Mouse (Mus musculus) kidney, postnatal 36 days (tissue): ENCODE measurements around the gene Slc36a2.
A peak's percentile ranks its signal among the peaks of the same experiment; 100 is the strongest.

Source experiments
- DNase-seq, 2 experiments: peaks; one replicate each; pipeline ENCODE4 v3.0.0; 2021 to 2022; ENCODE audit warnings: mixed read lengths in 2 of 2

Slc36a2 gene

DNA sequence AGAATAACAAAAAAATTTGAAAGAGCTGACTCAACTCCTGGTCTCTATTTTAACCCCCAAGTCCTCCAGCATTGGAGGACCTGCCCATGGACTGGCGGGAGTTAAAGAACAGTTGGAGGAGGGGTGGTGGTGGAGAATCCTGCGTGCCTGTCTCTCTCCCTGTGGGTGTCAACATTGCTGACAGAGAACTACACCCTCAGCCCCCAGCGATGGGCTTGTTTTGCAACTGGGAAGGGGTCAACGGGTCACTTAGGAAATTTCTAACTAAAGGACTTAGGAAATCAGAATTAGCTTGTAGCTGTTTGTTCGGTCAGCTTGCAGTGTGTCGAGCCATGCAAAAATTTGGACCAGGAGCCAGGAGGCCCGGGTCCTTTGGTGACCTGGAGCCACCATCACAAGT is 1.8 kb downstream of the Slc36a2 start:
- peak in 1 of 2 experiments; percentile 8 for DNase-seq

DNA sequence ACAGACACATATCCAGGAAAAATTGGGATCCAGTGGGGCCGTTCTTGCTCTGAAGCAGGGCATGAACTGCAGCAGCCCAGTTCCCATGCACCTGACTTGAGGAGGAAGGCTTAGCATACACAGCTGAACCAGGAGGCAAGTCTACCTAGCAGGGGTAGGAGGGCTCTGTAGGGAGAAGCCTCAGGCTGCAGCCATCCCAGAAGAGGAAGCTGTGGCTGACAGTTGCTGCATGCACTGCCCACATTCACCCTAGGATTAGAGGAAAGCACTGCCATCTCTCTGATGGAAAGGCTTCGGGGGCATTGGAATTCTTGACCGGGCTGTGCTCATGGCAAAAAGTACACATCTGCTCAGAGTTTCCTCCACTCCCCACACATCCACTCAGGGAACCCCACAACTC is 5.0 kb downstream of the Slc36a2 start:
- DNase-seq = no peak

DNA sequence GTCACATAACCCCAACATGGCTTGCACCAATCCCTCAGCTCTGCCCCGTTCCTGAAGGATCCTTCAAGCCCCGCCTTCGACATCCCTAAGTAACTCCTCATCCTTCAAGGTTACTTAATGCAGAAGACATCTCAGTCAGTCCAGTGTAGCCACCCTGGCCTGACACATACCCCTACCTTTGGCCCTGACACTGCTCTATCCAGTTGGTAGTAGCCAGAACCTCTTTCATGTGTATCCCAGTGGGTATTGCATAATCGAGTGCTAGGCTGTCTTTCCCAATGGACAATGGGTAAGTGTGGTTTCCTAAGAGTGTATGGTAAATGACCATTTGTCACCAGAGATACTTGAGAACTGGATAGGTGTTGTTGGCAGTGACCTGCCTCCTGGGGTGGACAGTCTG is 6.0 kb downstream of the Slc36a2 start:
- DNase-seq = no peak

DNA sequence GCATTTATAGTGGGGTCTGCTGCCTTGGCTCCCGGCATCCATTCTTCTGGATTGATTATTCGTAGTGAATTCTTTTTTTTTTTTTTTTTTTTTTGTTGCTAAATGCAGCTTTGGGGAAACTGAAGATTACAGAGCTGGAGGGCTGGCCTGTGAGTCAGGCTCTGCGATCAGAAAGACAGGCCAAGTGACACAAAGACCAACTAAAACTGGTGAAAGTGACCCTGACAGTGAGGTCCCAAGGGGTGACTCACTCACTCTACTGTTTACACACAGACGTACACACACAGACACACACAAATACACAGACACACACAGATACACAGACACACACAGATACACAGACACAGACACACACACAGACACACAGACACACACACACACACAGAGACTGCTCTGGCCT is 14.4 kb downstream of the Slc36a2 start:
- DNase-seq = no peak

DNA sequence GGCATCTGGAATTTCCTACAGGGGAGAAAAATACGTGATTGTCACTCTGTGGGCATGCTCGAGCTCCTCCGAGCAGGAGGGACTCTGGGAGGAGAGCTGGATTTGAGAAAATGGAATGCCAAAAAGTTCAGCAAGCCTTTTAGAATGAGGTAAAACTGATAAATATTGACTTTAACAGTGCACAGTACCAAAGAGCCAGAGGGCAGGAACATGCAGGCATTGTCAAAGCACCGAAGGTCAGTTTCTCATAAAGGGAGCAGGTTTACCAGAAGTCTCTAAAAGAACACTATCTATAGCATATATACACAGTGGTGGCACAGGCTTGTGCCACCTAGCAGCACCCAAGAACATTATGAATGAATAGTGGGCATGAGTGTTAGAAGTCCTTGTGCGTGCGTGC is 16.0 kb downstream of the Slc36a2 start:
- no peak for DNase-seq

DNA sequence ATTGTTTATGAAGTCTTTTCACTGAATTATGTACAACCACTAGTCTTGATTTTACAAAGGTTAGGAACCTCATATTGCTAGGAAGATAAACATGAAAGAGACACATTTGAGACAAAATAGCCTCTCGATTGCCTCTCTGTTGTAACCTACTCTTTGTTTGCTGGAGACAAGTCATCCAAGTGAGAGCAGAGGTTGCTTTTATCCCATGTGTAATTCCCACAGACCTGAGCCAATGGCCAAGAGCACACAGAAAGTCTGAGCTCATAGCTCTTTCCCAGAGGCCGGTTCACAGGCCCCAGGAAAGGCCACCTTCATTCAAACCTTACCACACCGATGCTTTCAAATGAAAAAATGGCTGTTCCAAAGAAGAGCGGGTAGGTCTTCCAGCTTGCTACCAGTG is 16.4 kb downstream of the Slc36a2 start:
- no peak for DNase-seq

DNA sequence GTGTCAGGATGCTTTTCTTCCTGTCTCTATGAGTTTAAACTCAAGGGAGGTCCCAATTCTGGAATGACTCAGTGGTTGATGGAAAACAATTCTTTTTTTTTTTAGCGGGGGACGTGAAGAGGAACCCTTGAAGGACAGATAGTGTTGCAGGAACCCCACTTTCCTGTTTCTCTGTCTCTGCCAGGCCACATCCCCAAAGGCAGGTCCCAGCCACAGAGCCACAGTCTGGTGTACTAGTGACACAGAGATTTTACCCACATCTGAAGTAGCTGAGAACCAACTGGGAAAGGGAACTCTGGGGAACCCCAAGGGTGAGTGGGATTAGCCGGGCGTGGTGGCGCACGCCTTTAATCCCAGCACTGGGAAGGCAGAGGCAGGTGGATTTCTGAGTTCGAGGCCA is 19.1 kb downstream of the Slc36a2 start:
- no peak for DNase-seq

DNA sequence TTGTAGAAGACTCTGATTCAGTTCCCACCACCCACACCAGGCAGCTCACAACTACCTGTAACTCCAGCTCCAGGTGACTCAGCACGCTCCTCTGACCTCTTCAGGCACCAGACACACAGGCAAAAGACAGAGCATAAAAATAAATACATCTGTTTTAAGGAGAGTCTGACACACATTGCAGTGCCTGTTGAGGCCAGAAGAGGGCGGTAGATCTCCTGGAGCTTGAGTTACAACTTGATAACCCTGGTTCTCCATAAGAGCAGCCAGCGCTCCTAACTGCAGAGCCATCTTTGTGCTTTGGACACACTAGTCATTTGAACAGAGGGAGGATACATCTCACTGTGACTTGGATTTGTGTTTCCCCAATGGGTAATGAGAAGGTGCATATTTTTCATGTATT is 20.2 kb downstream of the Slc36a2 start:
- DNase-seq = peak; percentile 8 to 57

DNA sequence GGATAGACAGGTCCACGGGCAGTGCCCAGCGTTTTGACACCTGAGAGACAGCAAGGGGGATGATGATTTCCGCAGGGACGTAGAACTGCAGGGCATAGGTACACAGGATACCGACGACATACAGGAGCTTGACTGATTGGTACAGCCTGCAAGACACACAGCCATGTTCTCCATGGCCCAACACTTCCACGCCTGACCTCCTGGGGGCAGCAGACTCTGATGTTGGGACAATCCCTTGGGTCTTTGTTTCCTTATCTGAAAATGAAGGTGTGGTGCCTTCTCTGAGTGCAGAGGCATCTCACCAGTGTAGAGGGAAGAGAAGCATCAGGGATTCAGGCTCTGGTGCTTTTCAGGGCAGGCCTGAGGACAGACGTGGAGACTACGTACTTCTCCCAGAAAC is 22.2 kb downstream of the Slc36a2 start:
- DNase-seq = peak; percentile 28 to 76

DNA sequence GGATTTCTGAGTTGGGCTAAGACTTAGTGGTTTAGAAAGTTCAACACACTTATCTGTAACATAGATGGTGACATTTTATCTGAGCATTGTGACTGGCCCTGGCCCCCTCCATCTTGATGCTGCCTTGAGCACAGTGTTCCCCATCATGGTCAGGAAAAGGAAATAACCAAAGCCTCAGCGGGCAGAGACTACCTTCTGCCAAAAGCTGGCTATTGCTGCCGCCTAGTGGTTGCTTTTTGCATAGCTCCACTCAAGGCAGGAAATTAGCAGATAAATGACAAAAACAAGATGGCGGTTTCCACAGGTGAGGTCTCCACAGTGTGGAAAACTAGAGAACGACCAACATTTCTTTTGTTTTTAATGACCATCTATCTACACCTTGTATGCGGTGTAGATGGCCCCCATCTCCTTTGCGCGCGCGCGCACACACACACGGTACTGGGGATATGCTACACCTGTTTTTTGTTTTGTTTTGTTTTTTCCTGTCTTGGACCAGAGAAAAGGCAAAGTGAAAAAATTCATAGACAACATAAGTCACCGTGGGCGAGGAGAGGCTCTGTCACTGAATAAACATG is 26.0 kb downstream of the Slc36a2 start:
- DNase-seq = peak; percentile 83 to 94

DNA sequence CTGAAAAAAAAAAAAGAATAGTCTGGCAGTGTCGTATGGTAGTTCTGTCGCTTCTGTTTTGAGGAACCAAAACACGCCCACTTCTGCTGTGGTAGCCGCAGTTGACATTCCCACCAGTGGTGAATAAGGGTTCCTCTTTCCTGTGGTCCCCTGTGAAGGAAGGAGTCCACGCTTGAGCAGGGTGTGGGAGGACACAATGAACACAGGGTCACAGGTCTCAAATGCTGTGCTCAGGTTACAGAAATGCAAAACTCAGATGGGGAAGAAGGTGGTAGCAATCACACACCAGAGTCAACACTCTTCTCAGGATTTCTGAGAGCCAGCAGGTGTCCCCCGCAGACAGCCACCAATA is 29.8 kb downstream of the Slc36a2 start:
- no peak for DNase-seq

DNA sequence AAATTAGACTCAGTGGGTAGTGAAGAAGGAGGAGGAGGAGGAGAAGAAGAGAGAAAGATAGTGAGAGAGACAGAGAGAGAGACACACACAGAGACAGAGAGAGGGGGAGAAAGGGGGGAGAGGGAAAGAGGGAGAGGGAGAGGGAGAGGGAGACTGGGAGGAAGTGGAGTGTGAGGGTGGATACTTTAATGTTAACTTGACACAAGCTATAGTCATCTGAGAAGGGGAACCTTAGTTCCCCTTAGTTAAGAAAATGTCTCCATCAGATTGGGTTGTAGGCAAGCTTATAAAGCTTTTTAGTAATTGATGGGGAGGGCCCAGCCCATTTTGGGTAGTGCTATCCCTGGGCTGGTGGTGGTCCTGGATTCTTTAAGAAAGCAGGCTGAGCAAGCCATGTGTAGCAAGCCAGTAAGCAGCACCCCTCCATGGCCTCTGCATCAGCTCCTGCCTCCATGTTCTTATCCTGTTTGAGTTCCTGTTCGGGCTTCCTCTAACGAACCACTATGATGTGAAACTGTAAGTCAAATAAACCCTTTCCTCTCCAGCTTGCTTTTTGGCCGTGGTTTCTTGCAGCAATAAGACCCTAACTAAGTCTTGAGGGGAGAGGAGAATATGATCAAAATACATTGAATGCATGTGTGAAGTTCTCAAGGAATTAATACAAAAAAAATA is 30.3 kb downstream of the Slc36a2 start:
- DNase-seq = no peak

DNA sequence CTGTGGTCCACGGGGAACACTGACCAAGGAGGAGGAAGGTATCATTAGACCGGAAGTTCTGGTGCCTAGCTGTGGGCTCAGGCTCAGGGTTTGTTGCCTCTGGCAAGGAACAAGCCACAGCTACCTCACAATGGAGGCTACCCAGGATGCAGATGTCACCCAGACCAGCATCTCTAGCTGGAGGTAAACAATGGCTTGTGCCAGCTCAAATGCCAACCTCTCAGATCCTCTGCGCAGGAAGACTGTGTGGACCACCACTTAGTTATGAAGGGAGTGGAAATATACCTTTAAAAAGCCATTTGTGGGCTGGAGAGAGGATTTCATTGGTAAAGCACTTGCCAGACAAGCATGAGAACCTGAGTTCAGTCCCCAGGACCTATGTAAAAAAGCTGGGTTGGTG is 33.3 kb downstream of the Slc36a2 start, which contains the start of gene Slc36a3:
TSS of gene Slc36a3 (minus strand) at position 101 of the 400 bp plus-strand sequence.
- no peak for DNase-seq

DNA sequence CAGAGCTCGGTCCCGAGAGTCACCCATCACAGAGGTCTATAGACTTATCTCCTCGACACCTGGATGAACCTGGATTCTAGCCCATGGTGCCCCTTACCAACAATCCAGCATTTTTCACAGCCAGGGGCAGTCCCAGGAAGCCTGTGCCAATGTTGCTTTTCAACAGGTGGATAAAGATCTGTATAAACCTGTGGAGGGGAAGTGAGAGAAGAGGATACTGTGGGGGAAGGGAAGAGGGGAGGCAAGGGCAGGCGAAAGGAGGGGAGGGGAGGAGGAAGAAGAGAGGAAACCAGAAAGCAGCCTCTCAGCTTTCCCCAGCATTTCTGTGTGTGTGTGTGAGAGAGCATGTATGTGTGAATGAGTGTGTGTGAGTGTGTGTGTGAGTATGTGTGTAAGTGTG is 36.4 kb downstream of the Slc36a2 start:
- no peak for DNase-seq

DNA sequence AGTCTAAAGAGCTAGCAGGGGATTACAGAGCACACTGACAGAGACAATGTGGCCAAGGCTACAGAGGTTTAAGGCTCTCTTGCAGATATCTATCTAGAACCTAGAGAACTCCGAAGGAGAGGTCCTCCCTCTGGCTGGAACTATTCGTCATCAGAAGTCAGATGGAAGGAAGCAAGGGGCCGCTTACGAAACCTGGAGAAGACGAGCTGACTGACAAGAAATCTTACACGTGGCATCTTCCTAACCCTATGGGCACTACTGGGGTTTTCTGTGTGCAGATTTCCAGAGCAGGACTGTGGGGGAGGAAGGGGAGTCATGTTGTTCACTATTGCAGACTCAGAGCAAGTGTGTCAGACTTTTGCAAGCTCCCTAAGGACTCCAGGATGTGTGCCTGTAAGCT is 37.5 kb downstream of the Slc36a2 start:
- no peak for DNase-seq

DNA sequence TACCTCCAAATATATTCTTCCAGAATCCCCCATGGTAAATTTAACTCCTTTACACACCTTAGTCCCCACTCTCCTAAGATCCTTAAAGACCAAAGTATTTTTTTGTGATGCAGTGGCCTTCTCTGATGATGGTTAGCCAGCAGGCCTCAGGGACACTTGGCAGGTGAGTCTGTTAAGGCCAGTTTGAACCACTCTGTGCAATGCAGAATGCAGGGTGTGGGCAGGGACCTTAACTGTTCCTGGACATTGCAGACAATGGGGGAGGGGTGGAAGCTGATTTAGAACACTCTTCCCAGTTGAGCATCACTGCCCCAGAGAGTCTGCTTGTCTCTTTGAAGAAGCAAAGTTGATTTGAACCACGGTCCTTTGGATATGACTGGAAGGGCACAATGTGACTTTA is 38.0 kb downstream of the Slc36a2 start:
- DNase-seq = no peak

DNA sequence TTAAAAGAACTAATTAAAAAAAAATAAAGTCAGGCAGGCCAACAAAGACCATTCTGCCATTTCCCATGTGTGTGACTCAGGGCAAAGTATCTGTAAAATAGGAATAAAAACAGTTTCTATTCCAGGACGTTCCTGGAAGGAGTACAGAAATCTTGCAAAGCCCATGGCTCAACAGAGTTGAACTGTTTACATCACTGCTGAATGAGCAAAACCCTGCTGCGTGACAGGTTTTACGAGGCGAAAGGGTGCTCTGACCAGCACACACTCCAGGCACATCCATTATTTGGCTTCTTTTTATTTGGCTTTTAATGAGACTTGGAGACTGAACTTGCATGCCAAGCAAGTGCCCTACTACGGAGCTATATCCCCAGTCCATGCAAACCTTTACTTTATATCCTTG is 40.9 kb downstream of the Slc36a2 start:
- no peak for DNase-seq

DNA sequence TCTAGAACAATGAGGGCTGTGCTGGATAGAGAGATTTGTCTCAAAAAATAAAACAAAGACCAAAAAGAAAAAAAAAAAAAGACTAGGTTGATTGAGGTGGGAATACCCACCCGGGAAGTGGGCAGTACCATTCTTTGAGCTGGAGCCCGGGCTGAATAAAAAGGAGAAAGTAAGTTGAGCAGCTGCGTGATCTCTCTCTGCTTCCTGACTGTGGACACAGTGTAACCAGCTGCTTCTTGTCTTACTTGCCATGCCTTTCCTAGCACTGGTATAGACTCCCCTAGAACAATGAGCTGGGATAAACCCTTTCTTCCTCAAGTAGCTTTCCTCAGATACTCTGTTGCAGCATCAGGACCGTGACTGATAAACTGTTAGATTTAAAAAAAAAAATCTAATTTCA is 43.4 kb downstream of the Slc36a2 start:
- no peak for DNase-seq

DNA sequence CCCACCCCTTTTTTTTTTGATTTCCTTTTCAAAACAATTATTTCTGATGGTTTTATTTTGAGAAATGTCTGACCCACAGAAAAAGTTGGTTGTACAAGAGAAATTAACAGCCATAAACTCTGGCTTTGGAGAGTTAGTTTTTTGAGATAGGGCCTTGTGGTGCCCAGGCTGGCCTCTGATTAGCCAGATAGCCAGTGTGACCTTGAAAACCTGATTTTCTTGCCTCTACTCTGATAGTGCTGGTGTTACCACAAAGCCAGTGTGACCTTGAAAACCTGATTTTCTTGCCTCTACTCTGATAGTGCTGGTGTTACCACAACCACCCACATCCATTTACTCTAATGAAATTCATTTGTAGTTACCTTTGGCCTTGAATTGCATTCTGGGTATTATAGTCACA is 47.2 kb downstream of the Slc36a2 start:
- DNase-seq = no peak

DNA sequence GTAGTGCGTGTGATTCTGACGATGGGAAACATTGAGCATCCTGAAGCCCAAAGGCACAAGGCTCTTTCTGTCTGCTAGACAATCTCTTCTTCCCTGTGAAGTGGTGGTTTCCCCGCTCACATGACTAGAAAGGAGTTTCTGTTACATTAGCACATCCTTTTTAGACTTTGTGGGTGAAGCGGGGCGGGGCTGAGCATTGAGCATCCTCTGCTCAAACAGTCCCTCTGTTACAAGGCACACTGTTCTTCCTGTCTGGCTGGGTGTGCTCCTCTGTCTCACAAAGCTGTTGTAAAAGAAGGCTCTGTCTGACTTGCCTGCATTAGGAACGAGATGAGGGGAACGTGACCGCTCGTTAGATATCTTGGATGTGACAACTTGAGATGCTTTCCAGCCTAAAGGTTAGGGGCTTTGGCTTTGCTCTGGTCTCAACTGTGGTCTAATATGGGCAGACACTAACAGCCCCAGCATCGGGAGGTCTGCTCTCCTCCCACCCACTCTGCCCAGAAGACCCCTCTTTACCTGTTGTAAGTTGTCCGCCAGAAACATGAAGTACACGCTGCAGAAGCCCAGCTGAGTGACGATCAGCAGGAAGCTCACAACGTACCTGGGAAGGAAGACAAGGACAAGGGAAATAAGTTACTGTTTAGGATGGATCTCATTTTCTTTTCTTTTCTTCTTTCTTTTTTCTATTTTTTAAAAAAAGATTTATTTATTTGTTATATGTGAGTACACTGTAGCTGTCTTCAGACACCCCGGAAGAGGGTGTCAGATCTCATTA is 47.9 kb downstream of the Slc36a2 start:
- no peak for DNase-seq

DNA sequence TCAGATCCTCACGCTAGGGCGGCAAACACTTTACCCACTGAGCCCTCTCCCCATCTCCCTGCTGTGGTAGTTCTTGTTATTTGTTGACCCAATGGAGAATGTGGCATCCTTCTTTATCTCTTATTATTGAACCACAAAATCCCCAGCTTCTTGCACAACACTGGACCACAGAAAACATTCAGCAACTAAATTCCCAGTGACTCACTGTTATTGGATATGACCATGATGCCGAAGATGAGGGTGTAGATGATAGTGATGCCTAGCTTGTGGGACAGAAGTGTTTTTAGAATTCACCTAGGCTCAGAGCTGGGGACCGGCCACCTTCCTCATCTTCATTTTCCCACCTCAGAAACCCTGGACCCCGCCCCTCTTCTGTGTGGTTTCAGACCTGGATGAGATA is 50.0 kb downstream of the Slc36a2 start:
- DNase-seq = no peak

DNA sequence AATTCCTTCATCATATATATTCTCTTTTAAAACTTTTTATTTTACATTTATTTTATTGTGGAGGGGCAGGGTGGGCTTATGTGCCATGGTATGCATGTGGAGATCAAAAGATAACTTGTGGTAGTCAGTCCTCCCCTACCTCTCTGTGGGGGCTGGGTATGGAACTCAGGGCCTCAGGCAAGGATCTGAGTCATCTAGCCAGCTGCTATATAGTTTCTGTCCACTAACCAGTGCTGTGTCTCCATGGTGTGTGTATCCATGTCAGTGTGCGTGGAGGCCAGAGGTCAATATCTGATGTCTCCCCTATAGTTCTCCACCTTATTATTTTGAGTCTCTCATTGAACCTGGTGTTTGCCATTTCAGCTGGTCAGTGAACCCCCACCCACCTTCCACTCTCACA is 50.5 kb downstream of the Slc36a2 start:
- DNase-seq = no peak

DNA sequence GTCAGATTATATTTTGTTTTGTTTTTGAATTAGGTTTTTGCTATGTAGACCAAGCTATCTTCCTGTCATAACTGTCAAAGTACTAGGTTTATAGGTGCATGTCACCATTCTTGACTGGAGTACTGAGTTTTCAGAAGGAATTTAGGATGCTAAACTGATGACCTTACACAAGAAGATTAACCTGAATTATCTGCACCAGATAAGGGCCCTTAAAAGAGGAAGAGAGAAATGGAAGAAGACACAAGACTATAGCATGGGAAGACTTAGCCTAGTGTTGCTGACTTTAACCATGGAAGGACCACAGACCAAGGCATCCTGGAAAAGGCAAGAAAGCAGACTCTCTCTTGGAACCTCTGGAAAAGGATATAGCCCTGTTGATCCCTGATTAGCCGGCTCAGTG is 51.7 kb downstream of the Slc36a2 start:
- no peak for DNase-seq

DNA sequence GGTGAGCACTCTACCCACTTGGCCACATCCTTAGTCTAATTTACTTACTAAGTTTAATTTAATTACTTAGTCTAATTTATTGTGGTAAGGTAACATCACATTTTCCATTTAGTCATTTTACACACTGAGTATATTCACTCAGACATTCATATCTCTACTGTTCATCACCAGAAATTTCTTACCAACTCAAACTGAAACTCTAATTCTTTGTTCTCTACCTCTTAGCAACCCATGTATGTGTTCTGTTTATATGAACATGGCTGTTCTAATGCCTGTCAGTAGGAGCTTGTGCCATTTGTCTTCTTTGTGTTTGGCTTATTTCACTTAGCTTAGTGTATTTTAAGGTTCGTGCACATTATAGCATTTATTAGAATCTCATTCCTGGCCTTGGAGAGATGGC is 52.9 kb downstream of the Slc36a2 start:
- no peak for DNase-seq
